Mouse (Mus musculus) testis, adult 2 months (tissue): ENCODE measurements around the gene Zcchc7.

ENCODE experiments used
- CTCF ChIP-seq: fragments of 200-500 bp; IDR thresholded peaks from 2 replicates; pipeline ENCODE4 v1.5.1; 2012; ENCODE audit warnings: low read depth, mild to moderate bottlenecking, inconsistent platforms, low read length, moderate library complexity; ENCODE audit not compliant: control insufficient read depth, insufficient read depth, insufficient replicate concordance
- POLR2A ChIP-seq: fragments of 200-500 bp; IDR thresholded peaks from 2 replicates; pipeline ENCODE4 v1.6.1; 2012; ENCODE audit warnings: low read depth, mild to moderate bottlenecking, inconsistent platforms, low read length, moderate library complexity; ENCODE audit not compliant: control insufficient read depth

GRCm38 (mm10) chr4:44714111-44714621 lies 41.5 kb upstream of the Zcchc7 start:
- TF ChIP-seq CTCF = no peak
- no peak for TF ChIP-seq POLR2A
